In the genomic region with DNA sequence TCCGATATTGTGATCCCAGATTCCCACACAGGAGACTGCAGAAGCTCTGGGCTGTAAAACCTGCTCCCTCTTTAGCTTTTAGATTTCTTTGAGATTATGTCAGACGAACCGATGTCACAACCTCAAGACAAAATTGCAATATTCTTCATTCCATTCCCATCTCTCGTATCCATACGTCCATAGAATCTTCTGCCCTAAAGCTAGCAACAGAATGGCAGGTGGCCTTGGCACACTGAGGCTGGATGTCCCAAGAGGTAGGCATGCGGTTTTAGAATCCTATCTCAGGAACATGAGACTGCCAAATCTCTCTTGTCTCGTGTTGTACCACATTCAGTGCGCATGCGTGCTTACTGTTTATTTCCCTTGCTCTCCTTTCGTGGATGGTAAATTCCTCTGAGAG, we compare ENCODE assay signal across 16 mouse cellular contexts.
"Had no signal": no experiment of that assay in that cellular context is flagged by ENCODE, and none has a peak within 500 bp of the region (broad histone marks: within the 10 kb centered on the region; RNA-seq: fewer than 3 reads in every experiment).

No protein-coding gene starts in this region.

- H3K4me2 ChIP-seq: lung, embryonic 15.5 days; midbrain, embryonic 12.5 days; neural tube, embryonic 12.5 days; stomach, embryonic 15.5 days had no signal

- H3K27me3 ChIP-seq: lung, embryonic 15.5 days; neural tube, embryonic 12.5 days; stomach, embryonic 15.5 days had no signal

- H3K4me1 ChIP-seq: megakaryocyte, embryonic 14.5 days had no signal

- ATAC-seq: lung, postnatal 0 days had no signal

- H3K4me3 ChIP-seq: lung, embryonic 15.5 days; midbrain, embryonic 12.5 days; neural tube, embryonic 12.5 days; stomach, embryonic 15.5 days had no signal

- H3K9me3 ChIP-seq: lung, embryonic 15.5 days; stomach, embryonic 15.5 days had no signal

- H3K27ac ChIP-seq: lung, embryonic 15.5 days; macrophage; midbrain, embryonic 12.5 days; neural tube, embryonic 12.5 days; stomach, embryonic 15.5 days; stomach, postnatal 0 days had no signal

- H3K36me3 ChIP-seq: lung, embryonic 15.5 days; midbrain, embryonic 12.5 days; neural tube, embryonic 12.5 days; stomach, embryonic 15.5 days had no signal

- DNase-seq: lung, adult 2 months; lung, postnatal 14 days; lung, postnatal 36 days; midbrain, embryonic 14.5 days; right cerebral cortex, postnatal 14 days; thymus, adult 2 months; thymus, postnatal 25 days; thymus, postnatal 4 days had no signal

- H3K9ac ChIP-seq: lung, embryonic 15.5 days; midbrain, embryonic 12.5 days; neural tube, embryonic 12.5 days; stomach, embryonic 15.5 days had no signal
